Comparison of ENCODE assay signal across 18 mouse cellular contexts in the genomic region with DNA sequence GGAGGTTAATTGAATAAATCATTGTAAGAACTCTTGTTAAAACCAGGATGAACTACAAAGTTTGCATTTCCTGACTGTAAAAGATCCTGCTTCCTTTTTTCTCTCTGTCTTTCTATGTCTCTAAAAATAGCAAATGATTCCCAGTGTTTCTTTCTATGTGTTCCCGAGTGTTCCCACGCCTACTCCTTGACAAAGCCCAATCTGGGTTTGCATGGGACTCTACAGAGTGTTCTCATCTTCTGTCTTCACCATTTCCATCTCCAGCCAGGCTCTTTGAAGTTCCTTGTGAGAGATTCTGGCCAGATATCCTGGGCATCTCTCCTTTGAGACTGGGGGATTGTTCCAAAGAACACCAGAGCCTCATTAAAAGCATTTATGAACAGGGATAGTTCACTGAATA.
A peak's percentile ranks its signal among the peaks of the same experiment; 100 is the strongest.
DNase-seq lines count a peak whose midpoint lies in the region; ATAC-seq and TF ChIP-seq lines count a peak whose summit lies in the region.
"Had no signal": no experiment of that assay in that cellular context is flagged by ENCODE, and none has a peak within 500 bp of the region (broad histone marks: within the 10 kb centered on the region; RNA-seq: fewer than 3 reads in every experiment).

No protein-coding gene starts in this region.

- 63% methylated on average over 2 of the region's 2 CpGs for WGBS in forebrain, embryonic 14.5 days
- WGBS in forebrain, embryonic 15.5 days, result 29% methylated on average over 2 of the region's 2 CpGs

- H3K4me2 ChIP-seq in forebrain, embryonic 14.5 days (ENCODE audit: low read length), result no peak overlapping the region
- H3K4me2 ChIP-seq in forebrain, embryonic 15.5 days (replicated peaks), result no peak overlapping the region
- H3K4me2 ChIP-seq: forebrain, embryonic 12.5 days; liver, embryonic 12.5 days; lung, embryonic 14.5 days; midbrain, embryonic 15.5 days had no signal

- H3K4me3 ChIP-seq in forebrain, embryonic 14.5 days (ENCODE audit: low read depth, low read length), result no peak overlapping the region
- no peak overlapping the region for H3K4me3 ChIP-seq in forebrain, embryonic 15.5 days
- H3K4me3 ChIP-seq in layer of hippocampus, adult 2 months, result no peak overlapping the region
- H3K4me3 ChIP-seq: forebrain, embryonic 12.5 days; left cerebral cortex, adult 2 months; liver, embryonic 12.5 days; midbrain, embryonic 15.5 days had no signal

- H3K36me3 ChIP-seq in forebrain, embryonic 14.5 days (ENCODE audit: control insufficient read depth, insufficient read depth, low read length), result no peaks in the 10 kb centered on the region
- H3K36me3 ChIP-seq in forebrain, embryonic 15.5 days, result no peaks in the 10 kb centered on the region
- H3K36me3 ChIP-seq: forebrain, embryonic 12.5 days; G1E; liver, embryonic 12.5 days; midbrain, embryonic 15.5 days had no signal

- intact Hi-C loops in left cerebral cortex, postnatal 10 days (cut with DNase I), result no loop called here

- no peak for TF ChIP-seq CTCF in layer of hippocampus, adult 2 months (conservative IDR thresholded peaks at IDR 0.05)

- no peak overlapping the region for H3K27ac ChIP-seq in forebrain, embryonic 14.5 days (ENCODE audit: low read depth, low read length)
- no peak overlapping the region for H3K27ac ChIP-seq in forebrain, embryonic 15.5 days (replicated peaks)
- H3K27ac ChIP-seq in layer of hippocampus, adult 2 months, result peak overlapping the region; percentile 53; the same call in 1 of the 2 replicates
- H3K27ac ChIP-seq: forebrain, embryonic 12.5 days; left cerebral cortex, adult 2 months; liver, embryonic 12.5 days; midbrain, embryonic 15.5 days had no signal

- no peak for ATAC-seq in forebrain, embryonic 14.5 days
- no peak for ATAC-seq in forebrain, embryonic 15.5 days (replicated peaks)
- ATAC-seq: CD4-positive, CD25-positive, alpha-beta regulatory T cell, adult 4 months; liver, embryonic 12.5 days; midbrain, embryonic 15.5 days had no signal

- H3K9me3 ChIP-seq in forebrain, embryonic 14.5 days (replicated peaks; ENCODE audit: control insufficient read depth, low read length), result no peaks in the 10 kb centered on the region
- no peaks in the 10 kb centered on the region for H3K9me3 ChIP-seq in forebrain, embryonic 15.5 days
- H3K9me3 ChIP-seq: forebrain, embryonic 12.5 days; midbrain, embryonic 15.5 days had no signal

- peak; percentile 29 for DNase-seq in forebrain, embryonic 14.5 days (ENCODE audit: low spot score)
- peak; percentile 18 for DNase-seq in left cerebral cortex, adult 11 months (ENCODE audit: low spot score)
- no peak for DNase-seq in left cerebral cortex, postnatal 10 days (ENCODE audit: extremely low spot score in 1 of 2, low spot score in 2 of 2)
- peak in 1 of 2 experiments; percentile 34 for DNase-seq in layer of hippocampus, adult 2 months (ENCODE audit: low spot score in 2 of 2)
- peak; percentile 9 for DNase-seq in retina, embryonic 14.5 days (ENCODE audit: low spot score)
- no peak for DNase-seq in liver
- DNase-seq in ovary, adult 18-20 months (ENCODE audit: low spot score), result no peak
- DNase-seq: cerebellum, postnatal 25 days; gastrocnemius, postnatal 25 days; lung, embryonic 14.5 days; thymus, adult 18-20 months had no signal

- H3K4me1 ChIP-seq in forebrain, embryonic 14.5 days (ENCODE audit: control insufficient read depth, insufficient read depth, low read length), result 0 out of 2 replicates have a peak, but pooled peaks cover 2% of the 10 kb centered on the region
- H3K4me1 ChIP-seq in forebrain, embryonic 15.5 days, result peaks cover 8% of the 10 kb centered on the region; the same call in 1 of the 2 replicates
- H3K4me1 ChIP-seq: liver, embryonic 12.5 days had no signal

- H3K27me3 ChIP-seq in forebrain, embryonic 14.5 days (replicated peaks; ENCODE audit: control insufficient read depth, insufficient read depth, low read length), result peaks cover 57% of the 10 kb centered on the region
- H3K27me3 ChIP-seq in forebrain, embryonic 15.5 days, result peaks cover 81% of the 10 kb centered on the region
- H3K27me3 ChIP-seq: liver, embryonic 12.5 days had no signal

- no peak overlapping the region for H3K9ac ChIP-seq in forebrain, embryonic 14.5 days (ENCODE audit: low read length)
- H3K9ac ChIP-seq in forebrain, embryonic 15.5 days (replicated peaks), result no peak overlapping the region
- H3K9ac ChIP-seq: forebrain, embryonic 12.5 days; liver, embryonic 12.5 days; lung, embryonic 14.5 days; midbrain, embryonic 15.5 days had no signal

Comparison
In these comparisons a context has a peak if more than half of its experiments do, and no peak if none do; other contexts are left out.
1. DNase-seq: peak in forebrain, embryonic 14.5 days (single experiment), left cerebral cortex, adult 11 months (single experiment) and retina, embryonic 14.5 days (single experiment); none in left cerebral cortex, postnatal 10 days (0 of 2), liver (single experiment) and ovary, adult 18-20 months (single experiment).